Mouse (Mus musculus) gastrocnemius, adult 2 months (tissue): ENCODE measurements around the gene Rnf151. TPM values are rescaled to one million over a fixed set of nuclear protein-coding genes. Genes with fewer than 3 reads are reported as not detected.
A peak's percentile ranks its signal among the peaks of the same experiment; 100 is the strongest.

ENCODE experiments used
- DNase-seq: peaks from one replicate; pipeline ENCODE4 v3.0.0; 2022
- H3K27ac ChIP-seq: fragments of 200-600 bp; 2 replicates; pipeline ENCODE4 v1.8.1; 2022; ENCODE audit warnings: mild to moderate bottlenecking
- H3K4me3 ChIP-seq: fragments of 200-600 bp; 2 replicates; pipeline ENCODE4 v1.8.1; 2022; ENCODE audit warnings: mild to moderate bottlenecking, moderate library complexity
- CTCF ChIP-seq: fragments of 200-600 bp; IDR thresholded peaks from 2 replicates; pipeline ENCODE4 v1.8.1; 2022; ENCODE audit warnings: antibody characterized with exemption, mild to moderate bottlenecking, moderate library complexity
- intact Hi-C: fragments of 180-260 bp; cut with DNase I; formaldehyde crosslinking; loops from one replicate; pipeline ENCODE4 v1.15.1; 2025
- total RNA-seq, 2 experiments: library from RNA; stranded (reverse); gene quantifications; 2 replicates each; pipeline ENCODE4 v1.2.3; 2021

Rnf151 gene
- total RNA-seq, 2 experiments from 2014 or later = not detected

DNA sequence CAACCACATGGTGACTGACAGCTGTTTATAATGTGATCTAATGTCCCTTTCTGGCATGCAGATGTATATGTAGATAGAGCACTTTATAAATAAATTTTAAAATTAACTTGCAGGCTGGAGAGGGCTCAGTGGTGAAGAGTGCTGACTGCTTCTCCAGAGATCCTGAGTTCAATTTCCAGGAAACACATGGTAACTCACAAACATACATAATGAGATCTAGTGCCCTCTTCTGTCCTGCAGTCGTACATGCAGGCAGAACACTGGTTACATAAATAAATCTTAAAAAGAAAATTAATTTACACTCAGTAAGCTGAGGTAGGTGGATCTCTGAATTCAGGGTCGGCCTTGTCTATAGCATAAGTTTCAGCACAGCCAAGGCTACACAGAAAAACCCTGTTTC is 9.2 kb downstream of the Rnf151 start:
- intact Hi-C loops = no loop called here
- DNase-seq = no peak
- peak overlapping the region; percentile 75 for H3K4me3 ChIP-seq
- peak; percentile 62 for TF ChIP-seq CTCF
- H3K27ac ChIP-seq = peak overlapping the region; percentile 86; the same call in 1 of the 2 replicates

DNA sequence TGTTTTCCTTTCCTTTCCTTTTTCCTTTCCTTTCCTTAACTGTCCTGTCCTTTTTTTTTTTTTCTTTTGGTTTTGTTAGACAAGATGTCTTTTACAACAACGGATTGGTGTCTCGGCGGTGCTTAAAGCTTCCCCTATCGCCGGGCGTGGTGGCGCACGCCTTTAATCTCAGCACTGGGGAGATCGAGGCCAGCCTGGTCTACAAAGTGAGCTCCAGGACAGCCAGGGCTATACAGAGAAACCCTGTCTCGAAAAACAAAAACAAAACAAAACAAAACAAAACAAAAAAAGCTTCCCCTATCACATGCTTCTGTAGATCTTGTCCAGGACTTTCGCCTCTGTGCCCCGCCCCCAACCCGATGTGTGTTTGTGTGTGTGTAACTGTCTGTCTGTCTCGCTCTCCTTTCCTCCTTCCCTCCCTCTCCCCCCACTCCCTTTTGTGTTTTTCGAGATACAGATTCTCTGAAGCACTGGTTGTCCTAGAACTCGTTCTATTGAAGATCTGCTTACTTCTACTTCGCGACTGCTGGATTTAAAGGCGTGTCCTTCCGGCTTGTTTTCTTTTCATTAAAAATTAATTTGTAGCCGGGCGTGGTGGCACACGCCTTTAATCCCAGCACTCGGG is 9.9 kb downstream of the Rnf151 start:
- intact Hi-C loops = loop anchor here (1.0 kb wide), 1 partner anchor 11 kb away; no protein-coding TSS in a partner anchor
- peak overlapping the region; percentile 86 for H3K27ac ChIP-seq
- H3K4me3 ChIP-seq = peak overlapping the region; percentile 75
- no peak for DNase-seq
- no peak for TF ChIP-seq CTCF

- DNase-seq = peak; percentile 94
- TF ChIP-seq CTCF = no peak
- Histone ChIP-seq H3K27ac (peak within 1 kb of the TSS; percentile 86), H3K4me3 (peak within 1 kb of the TSS; percentile 75)
- intact Hi-C loops = loop anchor here (1.0 kb wide), 1 partner anchor 12 kb away; no protein-coding TSS in a partner anchor
These were observed 10.7 kb downstream of the Rnf151 start, which contains the start of gene Tbl3 for GRCm38 (mm10) chr17:24706982-24707800. TSS of gene Tbl3 (minus strand) at chr17:24707660.

GRCm38 (mm10) chr17:24705821-24706220 is 12.0 kb downstream of the Rnf151 start:
- no peak for TF ChIP-seq CTCF
- no peak overlapping the region for H3K4me3 ChIP-seq
- intact Hi-C loops = no loop called here
- H3K27ac ChIP-seq = no peak overlapping the region
- DNase-seq = no peak

DNA sequence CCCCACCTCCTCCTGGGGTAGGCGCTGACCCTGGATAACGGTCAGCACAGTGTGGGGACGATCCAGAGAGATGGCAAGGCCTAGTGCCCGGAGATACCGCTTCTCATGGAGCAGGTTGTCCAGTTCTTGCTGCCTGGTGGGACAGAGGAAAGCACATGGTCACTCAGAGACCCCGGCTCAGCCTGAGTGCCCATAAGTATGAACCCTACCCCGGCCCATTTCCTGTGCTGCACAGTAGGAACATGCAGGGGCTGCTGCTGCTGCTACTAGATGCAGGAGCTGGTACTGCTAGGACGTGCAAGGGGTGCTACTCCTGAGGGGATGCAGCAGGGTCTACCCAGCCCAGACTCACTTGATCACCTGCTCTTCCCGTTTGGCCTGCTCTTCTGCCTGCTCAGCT is 16.6 kb downstream of the Rnf151 start:
- no peak for DNase-seq
- intact Hi-C loops = no loop called here
- TF ChIP-seq CTCF = no peak

GRCm38 (mm10) chr17:24699473-24699872 is 18.4 kb downstream of the Rnf151 start:
- no peak for DNase-seq
- intact Hi-C loops = no loop called here
- TF ChIP-seq CTCF = no peak
- Histone ChIP-seq H3K4me3 (no peak overlapping the region), H3K27ac (no peak overlapping the region)

More for the DNA sequence above, 16.6 kb downstream of the Rnf151 start:
- Histone ChIP-seq H3K4me3 (no peak overlapping the region), H3K27ac (no peak overlapping the region)

DNA sequence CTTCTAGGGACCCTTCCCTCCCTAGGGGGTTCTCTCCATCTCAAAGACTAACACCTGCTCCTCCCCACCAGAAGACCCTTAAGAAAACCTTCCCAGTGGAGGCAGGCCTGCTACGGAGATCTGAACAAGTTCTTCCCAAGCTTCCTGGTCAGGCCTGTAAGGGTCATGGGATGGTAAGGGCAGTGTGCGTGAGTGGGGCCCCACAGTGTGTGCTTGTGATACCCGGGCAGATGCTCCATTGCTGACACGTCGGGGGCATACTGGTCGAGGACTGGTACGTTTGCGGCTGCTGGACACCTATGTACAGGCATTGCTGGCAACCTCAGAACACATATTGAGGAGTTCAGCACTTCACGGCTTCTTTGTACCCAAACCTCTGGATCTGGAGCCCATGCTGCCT is 19.1 kb downstream of the Rnf151 start:
- DNase-seq = no peak
- intact Hi-C loops = no loop called here
- no peak for TF ChIP-seq CTCF
- no peak overlapping the region for H3K27ac ChIP-seq
- no peak overlapping the region for H3K4me3 ChIP-seq

DNA sequence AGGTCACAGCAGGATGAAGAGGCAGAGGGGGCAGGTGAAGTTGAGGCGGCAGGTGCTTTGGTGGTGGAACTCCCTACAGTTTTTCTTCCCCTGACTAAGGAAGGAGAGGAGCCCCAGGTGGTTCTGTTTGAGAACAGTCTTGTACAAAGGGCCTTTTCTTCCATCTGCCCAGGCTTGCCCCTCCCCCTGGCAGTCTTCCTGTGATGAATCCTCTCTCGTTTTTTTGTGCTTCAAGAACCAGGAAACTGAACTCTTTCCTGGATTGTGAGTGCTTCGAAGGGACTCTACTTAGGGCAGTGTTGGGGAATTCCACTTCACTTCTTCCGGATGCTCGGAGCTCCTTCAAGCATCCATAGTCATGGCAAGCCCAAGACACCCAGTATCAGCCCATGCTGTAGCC is 19.9 kb downstream of the Rnf151 start:
- no peak for TF ChIP-seq CTCF
- no peak for DNase-seq
- Histone ChIP-seq H3K27ac (no peak overlapping the region), H3K4me3 (no peak overlapping the region)
- intact Hi-C loops = no loop called here

GRCm38 (mm10) chr17:24696011-24696697 is 21.7 kb downstream of the Rnf151 start, which contains the start of the genes Gfer and Noxo1:
TSS of gene Gfer (minus strand) at chr17:24696156.
TSS of gene Noxo1 (plus strand) at chr17:24696234.
- intact Hi-C loops = no loop called here
- peak within 1 kb of the TSS; percentile 82 for H3K4me3 ChIP-seq
- peak; percentile 96 for DNase-seq
- TF ChIP-seq CTCF = peak; percentile 48
- H3K27ac ChIP-seq = peak within 1 kb of the TSS; percentile 92

DNA sequence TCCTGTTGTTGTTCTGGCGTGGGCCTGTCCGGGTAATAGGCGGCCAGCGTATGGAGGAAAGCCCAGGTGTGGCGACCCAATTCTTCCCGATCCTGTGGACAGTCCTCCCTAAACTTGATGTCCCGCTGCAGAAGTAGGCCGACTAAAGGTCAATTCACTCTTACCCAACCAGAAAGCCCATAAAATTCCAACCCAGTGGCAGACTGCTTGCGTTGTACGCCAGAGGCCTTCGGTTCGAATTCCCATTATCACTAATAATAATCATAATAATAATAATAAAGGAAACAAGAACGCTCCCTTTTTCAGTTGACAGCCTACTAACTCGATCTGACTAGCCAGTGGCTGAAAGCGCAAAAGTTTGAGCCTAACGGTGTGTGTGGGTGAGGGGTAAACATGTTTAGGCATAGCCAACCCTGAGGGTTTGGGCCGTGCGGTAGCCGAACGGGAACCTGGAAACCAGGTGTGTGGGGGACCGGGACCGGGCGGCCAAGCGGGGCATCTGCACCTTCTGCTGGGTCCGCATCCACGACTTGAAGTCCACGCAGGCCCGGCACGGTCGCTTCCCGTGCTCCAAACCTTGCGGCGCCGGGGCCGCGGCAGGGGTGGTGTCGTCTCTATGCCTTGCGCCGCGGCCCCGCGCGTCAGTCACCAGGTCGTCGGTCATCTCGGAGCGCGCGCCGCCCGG is 22.4 kb downstream of the Rnf151 start:
- peak overlapping the region; percentile 82 for H3K4me3 ChIP-seq
- TF ChIP-seq CTCF = no peak
- intact Hi-C loops = no loop called here
- H3K27ac ChIP-seq = peak overlapping the region; percentile 92
- no peak for DNase-seq

- intact Hi-C loops = no loop called here
- no peak overlapping the region for H3K27ac ChIP-seq
- H3K4me3 ChIP-seq = no peak overlapping the region
- TF ChIP-seq CTCF = no peak
- DNase-seq = no peak
These were observed 25.5 kb downstream of the Rnf151 start for GRCm38 (mm10) chr17:24692385-24692784.
